In genomic region chr13:5845161-5845590, GRCm38 (mm10) we compare ENCODE assay signal across 8 mouse cellular contexts. TPM values are rescaled to one million over a fixed set of nuclear protein-coding genes. Genes with fewer than 3 reads are reported as not detected.
A peak's percentile ranks its signal among the peaks of the same experiment; 100 is the strongest.
DNase-seq lines count a peak whose midpoint lies in the region; ATAC-seq and TF ChIP-seq lines count a peak whose summit lies in the region.

No protein-coding gene starts in this region.

- no peaks in the 10 kb centered on the region for H3K79me2 ChIP-seq in liver, adult 2 months (ENCODE audit: control insufficient read depth, insufficient read depth, low read length)

- no peak for ATAC-seq in heart, embryonic 11.5 days (replicated peaks; ENCODE audit: insufficient number of reproducible peaks, low FRiP score, low TSS enrichment)

- peaks cover 10% of the 10 kb centered on the region; the same call in 1 of the 2 replicates for H3K4me1 ChIP-seq in heart, embryonic 11.5 days (ENCODE audit: control insufficient read depth, insufficient read depth, low read length)
- no peaks in the 10 kb centered on the region; the same call in 1 of the 2 replicates for H3K4me1 ChIP-seq in liver, adult 2 months (ENCODE audit: control insufficient read depth, insufficient read depth, low read length)
- H3K4me1 ChIP-seq in small intestine, adult 2 months (ENCODE audit: control insufficient read depth, insufficient read depth, insufficient read length, low read length), result no peaks in the 10 kb centered on the region; the same call in 1 of the 2 replicates

- H3K4me3 ChIP-seq in layer of hippocampus, adult 2 months, result no peak overlapping the region
- H3K4me3 ChIP-seq in heart, embryonic 11.5 days (ENCODE audit: low read depth, low read length), result no peak overlapping the region
- H3K4me3 ChIP-seq in liver, adult 2 months (ENCODE audit: insufficient read depth, low read depth, low read length), result no peak overlapping the region
- H3K4me3 ChIP-seq in small intestine, adult 2 months (ENCODE audit: low read depth, low read length), result peak overlapping the region; percentile 28; the same call in 1 of the 2 replicates

- 44% methylated on average over 10 of the region's 10 CpGs for WGBS in heart, embryonic 11.5 days (ENCODE audit: insufficient replicate concordance)
- WGBS in liver, adult 2 months, result 52% methylated on average over 10 of the region's 10 CpGs
- 10% methylated on average over 10 of the region's 10 CpGs for WGBS in small intestine, adult 2 months

- no peaks in the 10 kb centered on the region for H3K36me3 ChIP-seq in heart, embryonic 11.5 days (ENCODE audit: control insufficient read depth, insufficient read depth, low read length)
- no peaks in the 10 kb centered on the region for H3K36me3 ChIP-seq in liver, adult 2 months (ENCODE audit: control insufficient read depth, insufficient read depth, low read length)
- H3K36me3 ChIP-seq in small intestine, adult 2 months (ENCODE audit: control insufficient read depth, insufficient read depth, low read length), result no peaks in the 10 kb centered on the region

- H3K9me3 ChIP-seq in heart, embryonic 11.5 days (replicated peaks; ENCODE audit: control insufficient read depth, low read length), result no peaks in the 10 kb centered on the region

- H3K27me3 ChIP-seq in heart, embryonic 11.5 days (ENCODE audit: control insufficient read depth, insufficient read depth, low read length), result no peaks in the 10 kb centered on the region
- H3K27me3 ChIP-seq in liver, adult 2 months (ENCODE audit: control insufficient read depth, insufficient read depth, low read length), result no peaks in the 10 kb centered on the region
- no peaks in the 10 kb centered on the region for H3K27me3 ChIP-seq in small intestine, adult 2 months (ENCODE audit: control insufficient read depth, insufficient read depth, low read length)

- H3K27ac ChIP-seq in layer of hippocampus, adult 2 months, result peak overlapping the region; percentile 28; the same call in 1 of the 2 replicates
- no peak overlapping the region for H3K27ac ChIP-seq in heart, embryonic 11.5 days (ENCODE audit: low read depth, low read length)
- H3K27ac ChIP-seq in liver, adult 2 months (replicated peaks; ENCODE audit: insufficient read depth, low read depth, low read length), result 0 out of 2 replicates have a peak overlapping the region, but pooled peaks have one; percentile 7
- peak overlapping the region; percentile 90 for H3K27ac ChIP-seq in small intestine, adult 2 months (ENCODE audit: insufficient read depth, low read depth, low read length)

- no peak for DNase-seq in layer of hippocampus, adult 2 months (ENCODE audit: low spot score in 2 of 2)
- DNase-seq in layer of hippocampus, postnatal 14 days (ENCODE audit: low spot score in 2 of 2), result no peak
- peak; percentile 84 for DNase-seq in adrenal gland, adult 2 months
- no peak for DNase-seq in liver, adult 2 months (ENCODE audit: extremely low read depth, low read depth, low spot score)
- no peak for DNase-seq in right cerebral cortex, postnatal 25 days
- no peak for DNase-seq in layer of hippocampus, adult 9-11 months

- H3K4me2 ChIP-seq in heart, embryonic 11.5 days, result peak overlapping the region; percentile 27

- no peak for TF ChIP-seq POLR2A in liver, adult 2 months (IDR thresholded peaks at IDR 0.05; ENCODE audit: extremely low read depth, insufficient read depth, low read length)
- TF ChIP-seq POLR2A in small intestine, adult 2 months (IDR thresholded peaks at IDR 0.05; ENCODE audit: low read depth, low read length), result no peak; the same call in 1 of the 2 replicates

- H3K9ac ChIP-seq in heart, embryonic 11.5 days (ENCODE audit: low read depth, low read length), result no peak overlapping the region
- no peak overlapping the region for H3K9ac ChIP-seq in liver, adult 2 months (ENCODE audit: low read depth, low read length)

- TF ChIP-seq CTCF in layer of hippocampus, adult 2 months (conservative IDR thresholded peaks at IDR 0.05), result no peak
- TF ChIP-seq CTCF in liver, adult 2 months (IDR thresholded peaks at IDR 0.05; ENCODE audit: low read depth, low read length), result no peak
- no peak for TF ChIP-seq CTCF in small intestine, adult 2 months (IDR thresholded peaks at IDR 0.05; ENCODE audit: extremely low read depth, insufficient read length, insufficient replicate concordance, low read depth, low read length)

RNA-seq across cellular contexts. Expression of gene Klf6, which starts 16.1 kb away (rescaled TPM):
- total RNA-seq in layer of hippocampus, adult 2 months (2021), result 10 to 100 TPM; 25.0 to 27.3 TPM
- 10 to 100 TPM; 29.9 to 38.2 TPM for total RNA-seq in layer of hippocampus, postnatal 14 days (2021)
- 10 to 100 TPM; 33.7 to 40.0 TPM for total RNA-seq in adrenal gland, adult 2 months (2021)
- 11.4 and 11.8 TPM in 2 replicates for polyA plus RNA-seq in adrenal gland, adult 2 months (2012; rRNA removed)
- polyA plus RNA-seq in heart, embryonic 11.5 days (2014; fragmentation: Nextera tagmentation; extraction: Ambion mirVana), result 54.4 and 62.4 TPM in 2 replicates
- 8.1 and 11.5 TPM in 2 replicates for total RNA-seq in liver, adult 2 months (2014; rRNA removed)
- 1.3 and 1.9 TPM in 2 replicates for polyA plus RNA-seq in liver, adult 2 months (2012; rRNA removed)
- 13.2 and 44.5 TPM in 2 replicates for polyA plus RNA-seq in small intestine, adult 2 months (2012; rRNA removed)
